ENCODE assay signal across 9 mouse cellular contexts in genomic region chr1:182115651-182116408, GRCm38 (mm10). TPM values are rescaled to one million over a fixed set of nuclear protein-coding genes. Genes with fewer than 3 reads are reported as not detected.
A peak's percentile ranks its signal among the peaks of the same experiment; 100 is the strongest.
DNase-seq lines count a peak whose midpoint lies in the region; ATAC-seq and TF ChIP-seq lines count a peak whose summit lies in the region.
"Had no signal": no experiment of that assay in that cellular context is flagged by ENCODE, and none has a peak within 500 bp of the region (broad histone marks: within the 10 kb centered on the region; RNA-seq: fewer than 3 reads in every experiment).

No protein-coding gene starts in this region.

- TF ChIP-seq CTCF in kidney, postnatal 0 days (IDR thresholded peaks at IDR 0.05; ENCODE audit: low read depth): peak; percentile 66; the same call in 1 of the 2 replicates

- H3K4me1 ChIP-seq in forebrain, embryonic 16.5 days (replicated peaks; ENCODE audit: control insufficient read depth, insufficient read depth, low read length): peaks cover 12% of the 10 kb centered on the region
- H3K4me1 ChIP-seq in forebrain, embryonic 11.5 days (replicated peaks; ENCODE audit: control insufficient read depth, insufficient read depth, low read length): peaks cover 9% of the 10 kb centered on the region; the same call in 1 of the 2 replicates
- peaks cover 51% of the 10 kb centered on the region for H3K4me1 ChIP-seq in embryonic facial prominence, embryonic 10.5 days
- peaks cover 9% of the 10 kb centered on the region; the same call in 1 of the 2 replicates for H3K4me1 ChIP-seq in kidney, postnatal 0 days (replicated peaks; ENCODE audit: insufficient read depth, low read length)

- no peak overlapping the region for H3ac ChIP-seq in myocyte (ENCODE audit: control insufficient read depth, insufficient read length)

- no peak for TF ChIP-seq POLR2A in myocyte (IDR thresholded peaks at IDR 0.05; ENCODE audit: insufficient read length, low read depth)

- no peak overlapping the region for H3K4me2 ChIP-seq in forebrain, embryonic 16.5 days (ENCODE audit: low read length)
- no peak overlapping the region for H3K4me2 ChIP-seq in forebrain, embryonic 11.5 days (ENCODE audit: low read depth, low read length, severe bottlenecking)
- 0 out of 2 replicates have a peak overlapping the region, but pooled peaks have one; percentile 0 for H3K4me2 ChIP-seq in kidney, postnatal 0 days (ENCODE audit: low read length)
- H3K4me2 ChIP-seq in myocyte (ENCODE audit: low read depth): peak overlapping the region; percentile 62

- no peaks in the 10 kb centered on the region for H3K36me3 ChIP-seq in forebrain, embryonic 16.5 days (ENCODE audit: control insufficient read depth, insufficient read depth)
- H3K36me3 ChIP-seq in forebrain, embryonic 11.5 days (ENCODE audit: control insufficient read depth, insufficient read depth, low read length): no peaks in the 10 kb centered on the region
- no peaks in the 10 kb centered on the region for H3K36me3 ChIP-seq in embryonic facial prominence, embryonic 10.5 days (replicated peaks)
- no peaks in the 10 kb centered on the region for H3K36me3 ChIP-seq in kidney, postnatal 0 days (ENCODE audit: insufficient read depth, low read length)
- H3K36me3 ChIP-seq in myocyte (ENCODE audit: control insufficient read depth, insufficient read depth): no peaks in the 10 kb centered on the region
- H3K36me3 ChIP-seq: G1E had no signal

- 0 out of 2 replicates have a peak, but pooled peaks have one; percentile 47 for ATAC-seq in forebrain, embryonic 16.5 days
- no peak for ATAC-seq in forebrain, embryonic 11.5 days (replicated peaks; ENCODE audit: low FRiP score)
- peak; percentile 56; the same call in 1 of the 2 replicates for ATAC-seq in kidney, postnatal 0 days (replicated peaks; ENCODE audit: low FRiP score, low read depth)

- no peak overlapping the region for H3K27ac ChIP-seq in forebrain, embryonic 16.5 days (ENCODE audit: low read length)
- no peak overlapping the region for H3K27ac ChIP-seq in forebrain, embryonic 11.5 days (ENCODE audit: low read depth, low read length)
- 0 out of 2 replicates have a peak overlapping the region, but pooled peaks have one; percentile 16 for H3K27ac ChIP-seq in embryonic facial prominence, embryonic 10.5 days (replicated peaks)
- H3K27ac ChIP-seq in kidney, postnatal 0 days: no peak overlapping the region

- WGBS in forebrain, embryonic 16.5 days: 52% methylated on average over 7 of the region's 7 CpGs
- WGBS in forebrain, embryonic 11.5 days: 52% methylated on average over 7 of the region's 7 CpGs
- WGBS in embryonic facial prominence, embryonic 10.5 days: 41% methylated on average over 7 of the region's 7 CpGs
- WGBS in kidney, postnatal 0 days: 51% methylated on average over 7 of the region's 7 CpGs

- H3K4me3 ChIP-seq in forebrain, embryonic 16.5 days (replicated peaks; ENCODE audit: low read length): no peak overlapping the region
- H3K4me3 ChIP-seq in forebrain, embryonic 11.5 days (ENCODE audit: low read depth, low read length): no peak overlapping the region
- no peak overlapping the region for H3K4me3 ChIP-seq in embryonic facial prominence, embryonic 10.5 days
- no peak overlapping the region for H3K4me3 ChIP-seq in kidney, postnatal 0 days (replicated peaks; ENCODE audit: low read depth, low read length)
- no peak overlapping the region for H3K4me3 ChIP-seq in myocyte

- no peaks in the 10 kb centered on the region for H3K27me3 ChIP-seq in forebrain, embryonic 16.5 days (replicated peaks; ENCODE audit: control insufficient read depth, insufficient read depth, low read length)
- no peaks in the 10 kb centered on the region for H3K27me3 ChIP-seq in forebrain, embryonic 11.5 days (ENCODE audit: control insufficient read depth, insufficient read depth, low read length)
- no peaks in the 10 kb centered on the region for H3K27me3 ChIP-seq in embryonic facial prominence, embryonic 10.5 days (replicated peaks; ENCODE audit: low read depth, poor library complexity, severe bottlenecking)
- no peaks in the 10 kb centered on the region for H3K27me3 ChIP-seq in kidney, postnatal 0 days (ENCODE audit: insufficient read depth, low read length)
- no peaks in the 10 kb centered on the region for H3K27me3 ChIP-seq in myocyte (ENCODE audit: control insufficient read depth, insufficient read depth, insufficient read length)

- H3K9ac ChIP-seq in forebrain, embryonic 16.5 days (replicated peaks; ENCODE audit: low read depth, low read length): no peak overlapping the region
- H3K9ac ChIP-seq in forebrain, embryonic 11.5 days (ENCODE audit: low read length): no peak overlapping the region
- H3K9ac ChIP-seq in kidney, postnatal 0 days (ENCODE audit: low read depth, low read length): no peak overlapping the region

- H3K9me3 ChIP-seq in forebrain, embryonic 16.5 days (ENCODE audit: control insufficient read depth, low read length): no peaks in the 10 kb centered on the region
- no peaks in the 10 kb centered on the region for H3K9me3 ChIP-seq in forebrain, embryonic 11.5 days (ENCODE audit: control insufficient read depth, low read length)
- H3K9me3 ChIP-seq in embryonic facial prominence, embryonic 10.5 days: no peaks in the 10 kb centered on the region
- no peaks in the 10 kb centered on the region for H3K9me3 ChIP-seq in kidney, postnatal 0 days (replicated peaks; ENCODE audit: low read length)
- H3K9me3 ChIP-seq: G1E had no signal

- no peak for DNase-seq in forebrain, embryonic 11.5 days (ENCODE audit: low spot score)
- peak; percentile 50 for DNase-seq in retina, embryonic 14.5 days (ENCODE audit: low spot score)
- no peak for DNase-seq in retina, postnatal 1 day
- DNase-seq in embryonic facial prominence, embryonic 10.5 days (ENCODE audit: low spot score): peak; percentile 71
- peak; percentile 84 for DNase-seq in kidney, postnatal 0 days (ENCODE audit: low spot score)
- DNase-seq in spleen, postnatal 10 days (ENCODE audit: low spot score in 2 of 2): no peak

- H3K79me2 ChIP-seq in myocyte (ENCODE audit: control insufficient read depth, insufficient read depth): no peaks in the 10 kb centered on the region

TF ChIP-seq in myocyte, 11 proteins besides CTCF, POLR2A, EP300 and RAD21:
- TF ChIP-seq MYOD1 (IDR thresholded peaks at IDR 0.05; ENCODE audit: control insufficient read depth in 1 of 3, insufficient read length in 2 of 3, low read depth in 2 of 3): peak; percentile 41 to 87 (median 78)
- no peak for TF ChIP-seq REST (IDR thresholded peaks at IDR 0.05; ENCODE audit: insufficient read depth, insufficient read length)
- TF ChIP-seq E2F4 (IDR thresholded peaks at IDR 0.05; ENCODE audit: insufficient read depth): no peak
- TF ChIP-seq USF1 (IDR thresholded peaks at IDR 0.05; ENCODE audit: low read depth): no peak
- TF ChIP-seq MYOG (IDR thresholded peaks at IDR 0.05; ENCODE audit: control insufficient read depth in 1 of 3, insufficient read depth in 1 of 3, insufficient read length in 2 of 3, low read depth in 2 of 3): peak in 2 of 3 experiments; percentile 76 to 95
- no peak for TF ChIP-seq SRF (IDR thresholded peaks at IDR 0.05; ENCODE audit: control insufficient read depth, insufficient read length, low read depth)
- TF ChIP-seq CEBPB (IDR thresholded peaks at IDR 0.05; ENCODE audit: insufficient read depth, poor library complexity, severe bottlenecking): no peak
- TF ChIP-seq TCF12 (IDR thresholded peaks at IDR 0.05; ENCODE audit: insufficient read depth, poor library complexity, severe bottlenecking): peak; percentile 93
- no peak for TF ChIP-seq POLR2AphosphoS2 (IDR thresholded peaks at IDR 0.05; ENCODE audit: insufficient read length, low read depth)
- peak; percentile 64 for TF ChIP-seq TCF3 (IDR thresholded peaks at IDR 0.05; ENCODE audit: insufficient read length, low read depth)
- no peak for TF ChIP-seq MAX (IDR thresholded peaks at IDR 0.05; ENCODE audit: low read depth)

RNA-seq across cellular contexts. Expression of gene Srp9, which starts 8.7 kb away (rescaled TPM):
- polyA plus RNA-seq in forebrain, embryonic 16.5 days (2015; fragmentation: Nextera tagmentation; extraction: Ambion mirVana): 125 and 126 TPM in 2 replicates
- 143 and 151 TPM in 2 replicates for polyA plus RNA-seq in forebrain, embryonic 11.5 days (2014; fragmentation: Nextera tagmentation; extraction: Ambion mirVana)
- 159 and 166 TPM in 2 replicates for polyA plus RNA-seq in embryonic facial prominence, embryonic 10.5 days (2016; fragmentation: Nextera tagmentation; extraction: Ambion mirVana)
- 206 and 225 TPM in 2 replicates for polyA plus RNA-seq in kidney, postnatal 0 days (2015; fragmentation: Nextera tagmentation; extraction: Ambion mirVana)
- 75.1 TPM for polyA plus RNA-seq in myocyte (2012; fragmentation: generic; extraction: Trizol)

RNA-seq across cellular contexts. Expression of gene Vmn1r1, which starts 48.5 kb away (rescaled TPM):
- not detected in 2 replicates for polyA plus RNA-seq in forebrain, embryonic 16.5 days (2015; fragmentation: Nextera tagmentation; extraction: Ambion mirVana)
- polyA plus RNA-seq in forebrain, embryonic 11.5 days (2014; fragmentation: Nextera tagmentation; extraction: Ambion mirVana): not detected in 2 replicates
- polyA plus RNA-seq in embryonic facial prominence, embryonic 10.5 days (2016; fragmentation: Nextera tagmentation; extraction: Ambion mirVana): not detected in 2 replicates
- not detected in 2 replicates for polyA plus RNA-seq in kidney, postnatal 0 days (2015; fragmentation: Nextera tagmentation; extraction: Ambion mirVana)
- not detected for polyA plus RNA-seq in myocyte (2012; fragmentation: generic; extraction: Trizol)
- polyA plus RNA-seq: G1E had no signal

Comparison
In these comparisons a context has a peak if more than half of its experiments do, and no peak if none do; other contexts are left out.
1. DNase-seq: peak in retina, embryonic 14.5 days (single experiment), embryonic facial prominence, embryonic 10.5 days (single experiment) and kidney, postnatal 0 days (single experiment); none in forebrain, embryonic 11.5 days (single experiment), retina, postnatal 1 day (single experiment) and spleen, postnatal 10 days (0 of 2).
2. H3K4me2 ChIP-seq: peak in kidney, postnatal 0 days (single experiment) and myocyte (single experiment); none in forebrain, embryonic 16.5 days (single experiment) and forebrain, embryonic 11.5 days (single experiment).